Mouse (Mus musculus) C2C12 (cell line): ENCODE data around the gene Phtf2. TPM values are rescaled to one million over a fixed set of nuclear protein-coding genes. Genes with fewer than 3 reads are reported as not detected.
"Not testable (repeated sequence)": the region's sequence is repeated elsewhere in the genome, so short reads cannot be mapped to it uniquely, and the experiment has no call there.

ENCODE experiments used
- H3K27me3 ChIP-seq: one replicate; pipeline ENCODE4 v1.6.1; 2011; ENCODE audit not compliant: control insufficient read depth, insufficient read depth, insufficient read length
- H3K36me3 ChIP-seq: one replicate; pipeline ENCODE4 v1.6.1; 2011; ENCODE audit not compliant: control insufficient read depth, insufficient read depth
- H3K4me3 ChIP-seq: one replicate; pipeline ENCODE4 v1.5.1; 2011; ENCODE audit warnings: mild to moderate bottlenecking, control low read depth; ENCODE audit not compliant: poor library complexity, insufficient read depth, severe bottlenecking
- H3K79me2 ChIP-seq: one replicate; pipeline ENCODE4 v1.6.1; 2011; ENCODE audit not compliant: control insufficient read depth, insufficient read depth
- H3K79me3 ChIP-seq: one replicate; pipeline ENCODE4 v1.6.1; 2011; ENCODE audit warnings: low read depth, control low read depth
- H3ac ChIP-seq: one replicate; pipeline ENCODE3; 2011; ENCODE audit warnings: low read depth; ENCODE audit not compliant: control insufficient read depth, insufficient read length
- CEBPB ChIP-seq: IDR thresholded peaks from one replicate; pipeline ENCODE4 v1.6.1; 2011; ENCODE audit warnings: low read depth, mild to moderate bottlenecking, control low read depth, moderate library complexity
- CTCF ChIP-seq: IDR thresholded peaks from one replicate; pipeline ENCODE4 v1.5.1; 2011; ENCODE audit not compliant: control insufficient read depth, insufficient read depth, insufficient read length
- FOSL1 ChIP-seq: IDR thresholded peaks from one replicate; pipeline ENCODE4 v1.8.0; 2011; ENCODE audit warnings: mild to moderate bottlenecking, low read length; ENCODE audit not compliant: poor library complexity, insufficient read depth, severe bottlenecking
- MAX ChIP-seq: IDR thresholded peaks from one replicate; pipeline ENCODE4 v1.6.1; 2011; ENCODE audit warnings: mild to moderate bottlenecking, control low read depth
- MYOD1 ChIP-seq: IDR thresholded peaks from one replicate; pipeline ENCODE4 v1.6.1; 2011; ENCODE audit warnings: low read depth; ENCODE audit not compliant: control insufficient read depth, insufficient read length
- MYOG ChIP-seq: IDR thresholded peaks from one replicate; pipeline ENCODE4 v1.6.1; 2011; ENCODE audit not compliant: control insufficient read depth, insufficient read length; ENCODE audit errors: extremely low read depth
- USF1 ChIP-seq: IDR thresholded peaks from one replicate; pipeline ENCODE4 v1.6.1; 2011; ENCODE audit warnings: low read depth, mild to moderate bottlenecking, control low read depth, moderate library complexity
- polyA plus RNA-seq: library from polyadenylated mRNA; unstranded; fragments of >200 nt; fragmentation: generic; extraction: Trizol; gene quantifications from one replicate; pipeline ENCODE4 v1.2.1, GENCODE M21; 2012; ENCODE audit warnings: missing spikeins

Gene Phtf2
- polyA plus RNA-seq, 1 experiment: 3.4 TPM

DNA sequence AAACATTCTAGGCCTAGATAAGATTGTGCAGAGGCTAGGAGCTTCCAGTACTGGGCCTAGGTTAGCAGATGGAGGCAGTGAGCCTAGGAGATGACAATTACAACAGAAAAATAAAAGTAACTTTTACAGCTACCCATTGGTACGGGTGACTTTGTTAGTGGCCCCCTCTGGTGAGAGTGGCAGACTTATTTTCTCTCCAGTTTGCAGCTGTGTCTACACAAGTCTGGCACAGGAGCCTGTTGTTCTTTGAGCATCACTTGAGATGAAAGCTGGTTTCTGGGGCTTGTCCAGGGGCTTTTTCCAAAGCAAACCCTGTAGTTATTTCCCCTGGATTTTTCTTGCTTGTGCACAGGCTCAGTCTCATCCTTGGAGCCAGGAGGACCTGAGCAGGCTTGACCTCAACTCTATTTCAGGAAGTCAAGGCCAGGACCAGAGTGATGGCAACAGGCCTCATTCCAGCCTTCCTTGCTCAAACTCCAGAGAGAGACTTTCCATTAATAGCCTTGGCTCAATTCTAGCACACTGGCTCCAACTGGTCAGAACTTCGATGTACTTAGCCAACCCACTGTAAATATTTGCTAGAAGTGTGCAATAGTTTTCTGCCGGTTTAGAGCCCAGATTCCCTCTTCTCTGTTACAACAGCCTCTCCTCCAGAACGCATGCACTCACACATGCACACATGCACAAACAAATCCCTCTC, 161.6 kb downstream of the Phtf2 start:
- no peaks in the 10 kb centered on the region for H3K79me2 ChIP-seq
- TF ChIP-seq MYOD1 (no peak), CTCF (no peak), CEBPB (no peak), FOSL1 (no peak), MYOG (no peak), MAX (no peak), USF1 (no peak)
- no peak overlapping the region for H3ac ChIP-seq
- H3K36me3 ChIP-seq: no peaks in the 10 kb centered on the region
- H3K79me3 ChIP-seq: no peaks in the 10 kb centered on the region
- no peaks in the 10 kb centered on the region for H3K27me3 ChIP-seq
- no peak overlapping the region for H3K4me3 ChIP-seq

DNA sequence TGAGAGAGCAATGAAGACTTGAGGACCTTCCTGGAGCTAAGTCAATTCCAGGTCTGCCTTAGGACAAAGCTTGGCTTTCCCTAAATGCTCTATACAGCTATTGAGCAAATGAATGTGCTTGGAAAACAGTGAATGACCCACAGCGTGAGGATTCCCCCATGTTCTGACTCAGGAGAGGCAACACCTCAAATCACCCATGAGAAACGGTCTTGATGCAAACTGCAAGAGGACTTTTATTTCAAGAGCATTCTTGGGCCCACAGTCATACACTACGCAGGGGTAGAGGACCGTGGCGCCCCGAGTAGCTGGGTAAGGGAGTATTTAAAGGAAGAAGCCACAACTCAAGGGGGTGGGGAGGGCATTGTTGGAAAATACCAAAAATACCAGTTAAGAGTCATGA, 165.9 kb downstream of the Phtf2 start:
- not testable (repeated sequence) for H3K27me3 ChIP-seq, H3K36me3 ChIP-seq, H3ac ChIP-seq, H3K79me2 ChIP-seq, H3K4me3 ChIP-seq, H3K79me3 ChIP-seq

DNA sequence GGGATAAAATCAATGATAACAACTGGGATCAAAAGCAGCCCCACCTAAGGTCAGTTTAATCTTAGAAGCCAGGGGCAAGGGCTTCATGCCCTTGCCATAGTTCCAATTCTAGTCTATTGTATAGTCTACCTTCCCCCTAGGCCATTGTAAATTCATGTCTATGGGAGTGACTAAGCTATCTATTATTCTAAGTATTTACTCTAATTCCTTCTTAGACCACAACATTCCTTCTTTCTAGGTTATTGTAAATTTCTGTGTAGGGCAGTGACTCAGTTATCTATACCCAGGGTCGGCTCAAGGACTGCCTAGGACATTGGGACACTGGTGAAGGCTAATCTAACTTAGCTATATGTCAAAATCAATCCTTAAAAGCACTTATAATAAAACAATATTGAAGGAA, 167.3 kb downstream of the Phtf2 start:
- H3K36me3 ChIP-seq, H3K4me3 ChIP-seq, H3K79me3 ChIP-seq, H3K79me2 ChIP-seq, H3K27me3 ChIP-seq, H3ac ChIP-seq: not testable (repeated sequence)

DNA sequence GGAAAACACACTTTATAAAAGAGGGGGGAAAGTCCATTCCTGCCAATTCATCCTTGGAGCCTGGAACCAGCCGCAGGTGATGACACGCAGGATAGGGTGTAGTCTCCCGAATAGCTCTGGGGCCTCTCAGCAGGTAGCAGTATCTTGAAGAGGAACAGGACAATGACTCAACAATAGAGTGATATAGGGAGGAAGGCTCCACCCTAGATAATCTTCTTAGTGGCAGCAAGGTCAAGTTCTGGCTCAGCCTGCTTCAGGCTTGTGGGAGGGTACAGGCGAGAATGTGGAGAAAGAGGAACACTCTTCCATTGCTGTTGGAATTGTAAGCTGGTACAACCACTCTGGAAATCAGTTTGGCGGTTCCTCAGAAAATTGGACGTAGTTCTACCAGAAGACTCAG, 171.1 kb downstream of the Phtf2 start:
- H3K4me3 ChIP-seq, H3ac ChIP-seq, H3K79me2 ChIP-seq, H3K36me3 ChIP-seq, H3K79me3 ChIP-seq, H3K27me3 ChIP-seq: not testable (repeated sequence)

Other genes starting within 250 kb of the Phtf2 start
- 11.7 TPM for gene Tmem60, start 67 bp upstream of the Phtf2 start, polyA plus RNA-seq
- 1.9 TPM for gene Rsbn1l, start 74.3 kb upstream of the Phtf2 start, polyA plus RNA-seq
- 20.3 TPM for gene Ptpn12, start 173.8 kb upstream of the Phtf2 start, polyA plus RNA-seq